Mouse (Mus musculus): ENCODE results near the gene Xylt1. TPM values are rescaled to one million over a fixed set of nuclear protein-coding genes. Genes with fewer than 3 reads are reported as not detected.

Gene Xylt1
- polyA plus RNA-seq, 1 experiment from 2014 or later: 3.0 TPM

- Histone ChIP-seq H3K9ac (replicated peaks; ENCODE audit: low read length) (no peak overlapping the region), H3K4me1 (ENCODE audit: control insufficient read depth, insufficient read depth, low read length) (peaks cover 15% of the 10 kb centered on the region), H3K4me3 (replicated peaks; ENCODE audit: low read depth, low read length) (no peak overlapping the region), H3K9me3 (ENCODE audit: control insufficient read depth, low read length) (no peaks in the 10 kb centered on the region), H3K36me3 (ENCODE audit: control insufficient read depth, insufficient read depth, low read length) (no peaks in the 10 kb centered on the region), H3K4me2 (ENCODE audit: low read length) (no peak overlapping the region), H3K27me3 (ENCODE audit: control insufficient read depth, insufficient read depth, low read length) (no peaks in the 10 kb centered on the region), H3K27ac (replicated peaks; ENCODE audit: low read depth, low read length) (no peak overlapping the region)
- ATAC-seq (ENCODE audit: low FRiP score, low TSS enrichment) (no peak), DNase-seq (no peak)
- 86% methylated on average over 2 of the region's 2 CpGs for WGBS
Observed at GRCm38 (mm10) chr7:117614346-117614745, 233.6 kb downstream of the Xylt1 start.

GRCm38 (mm10) chr7:117614851-117615250 is 234.1 kb downstream of the Xylt1 start:
- Histone ChIP-seq H3K9ac (replicated peaks; ENCODE audit: low read length) (no peak overlapping the region), H3K4me2 (ENCODE audit: low read length) (no peak overlapping the region), H3K27me3 (ENCODE audit: control insufficient read depth, insufficient read depth, low read length) (no peaks in the 10 kb centered on the region), H3K4me3 (replicated peaks; ENCODE audit: low read depth, low read length) (no peak overlapping the region), H3K4me1 (ENCODE audit: control insufficient read depth, insufficient read depth, low read length) (peaks cover 15% of the 10 kb centered on the region), H3K9me3 (ENCODE audit: control insufficient read depth, low read length) (no peaks in the 10 kb centered on the region), H3K36me3 (ENCODE audit: control insufficient read depth, insufficient read depth, low read length) (no peaks in the 10 kb centered on the region), H3K27ac (replicated peaks; ENCODE audit: low read depth, low read length) (no peak overlapping the region)
- DNase-seq (no peak), ATAC-seq (ENCODE audit: low FRiP score, low TSS enrichment) (no peak)
- WGBS: 82% methylated on average over 5 of the region's 5 CpGs

DNA sequence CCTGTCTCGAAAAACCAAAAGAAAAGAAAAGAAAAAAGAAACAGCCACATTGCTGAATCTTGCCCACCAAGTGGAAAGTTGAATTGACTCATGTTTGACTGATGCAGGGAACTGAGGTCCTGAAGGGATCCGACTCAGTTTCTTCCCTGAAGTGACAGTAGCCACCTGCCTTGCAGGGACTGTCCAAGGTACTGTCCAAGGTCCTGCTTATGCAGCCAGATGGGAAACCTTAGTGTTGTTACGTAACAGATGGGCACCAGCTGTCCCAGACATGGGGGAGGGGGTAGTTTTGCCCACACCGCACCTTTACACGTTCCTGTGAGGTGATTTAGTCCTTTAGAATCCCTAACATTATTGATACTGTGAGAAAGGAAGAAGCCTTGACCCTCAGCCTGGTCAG is 235.5 kb downstream of the Xylt1 start:
- WGBS: 79% methylated on average over 5 of the region's 5 CpGs
- Histone ChIP-seq H3K27me3 (ENCODE audit: control insufficient read depth, insufficient read depth, low read length) (no peaks in the 10 kb centered on the region), H3K9ac (replicated peaks; ENCODE audit: low read length) (no peak overlapping the region), H3K4me1 (ENCODE audit: control insufficient read depth, insufficient read depth, low read length) (peaks cover 15% of the 10 kb centered on the region), H3K27ac (replicated peaks; ENCODE audit: low read depth, low read length) (no peak overlapping the region), H3K36me3 (ENCODE audit: control insufficient read depth, insufficient read depth, low read length) (no peaks in the 10 kb centered on the region), H3K4me3 (replicated peaks; ENCODE audit: low read depth, low read length) (no peak overlapping the region), H3K9me3 (ENCODE audit: control insufficient read depth, low read length) (no peaks in the 10 kb centered on the region), H3K4me2 (ENCODE audit: low read length) (no peak overlapping the region)
- no peak for DNase-seq
- no peak for ATAC-seq (ENCODE audit: low FRiP score, low TSS enrichment)

GRCm38 (mm10) chr7:117618715-117619150 is 238.0 kb downstream of the Xylt1 start:
- WGBS: 14% methylated on average over 4 of the region's 4 CpGs
- peak; percentile 27 for DNase-seq
- no peak; the same call in 1 of the 2 replicates for ATAC-seq (ENCODE audit: low FRiP score, low TSS enrichment)
- Histone ChIP-seq H3K9me3 (ENCODE audit: control insufficient read depth, low read length) (no peaks in the 10 kb centered on the region), H3K4me1 (ENCODE audit: control insufficient read depth, insufficient read depth, low read length) (peaks cover 15% of the 10 kb centered on the region), H3K36me3 (ENCODE audit: control insufficient read depth, insufficient read depth, low read length) (no peaks in the 10 kb centered on the region), H3K4me3 (replicated peaks; ENCODE audit: low read depth, low read length) (no peak overlapping the region), H3K27me3 (ENCODE audit: control insufficient read depth, insufficient read depth, low read length) (no peaks in the 10 kb centered on the region), H3K27ac (replicated peaks; ENCODE audit: low read depth, low read length) (no peak overlapping the region), H3K9ac (replicated peaks; ENCODE audit: low read length) (no peak overlapping the region), H3K4me2 (ENCODE audit: low read length) (no peak overlapping the region)

GRCm38 (mm10) chr7:117621566-117621965 is 240.8 kb downstream of the Xylt1 start:
- ATAC-seq (ENCODE audit: low FRiP score, low TSS enrichment): no peak
- H3K4me3 ChIP-seq (replicated peaks; ENCODE audit: low read depth, low read length): no peak overlapping the region
- DNase-seq: no peak
- WGBS: 89% methylated on average over 4 of the region's 4 CpGs
- H3K9me3 ChIP-seq (ENCODE audit: control insufficient read depth, low read length): no peaks in the 10 kb centered on the region
- peaks cover 15% of the 10 kb centered on the region for H3K4me1 ChIP-seq (ENCODE audit: control insufficient read depth, insufficient read depth, low read length)
- H3K9ac ChIP-seq (replicated peaks; ENCODE audit: low read length): no peak overlapping the region
- no peaks in the 10 kb centered on the region for H3K27me3 ChIP-seq (ENCODE audit: control insufficient read depth, insufficient read depth, low read length)
- no peaks in the 10 kb centered on the region for H3K36me3 ChIP-seq (ENCODE audit: control insufficient read depth, insufficient read depth, low read length)
- no peak overlapping the region for H3K27ac ChIP-seq (replicated peaks; ENCODE audit: low read depth, low read length)
- H3K4me2 ChIP-seq (ENCODE audit: low read length): no peak overlapping the region

GRCm38 (mm10) chr7:117622769-117623168 is 242.0 kb downstream of the Xylt1 start:
- Histone ChIP-seq H3K36me3 (ENCODE audit: control insufficient read depth, insufficient read depth, low read length) (no peaks in the 10 kb centered on the region), H3K4me1 (ENCODE audit: control insufficient read depth, insufficient read depth, low read length) (peaks cover 15% of the 10 kb centered on the region), H3K27ac (replicated peaks; ENCODE audit: low read depth, low read length) (no peak overlapping the region), H3K9me3 (ENCODE audit: control insufficient read depth, low read length) (no peaks in the 10 kb centered on the region), H3K27me3 (ENCODE audit: control insufficient read depth, insufficient read depth, low read length) (no peaks in the 10 kb centered on the region), H3K4me2 (ENCODE audit: low read length) (no peak overlapping the region), H3K9ac (replicated peaks; ENCODE audit: low read length) (no peak overlapping the region), H3K4me3 (replicated peaks; ENCODE audit: low read depth, low read length) (no peak overlapping the region)
- ATAC-seq (ENCODE audit: low FRiP score, low TSS enrichment): no peak
- DNase-seq: peak; percentile 29
- 79% methylated on average over 2 of the region's 2 CpGs for WGBS

GRCm38 (mm10) chr7:117628791-117629190 is 248.0 kb downstream of the Xylt1 start:
- Histone ChIP-seq H3K36me3 (ENCODE audit: control insufficient read depth, insufficient read depth, low read length) (no peaks in the 10 kb centered on the region), H3K9me3 (ENCODE audit: control insufficient read depth, low read length) (no peaks in the 10 kb centered on the region), H3K4me2 (ENCODE audit: low read length) (no peak overlapping the region), H3K4me3 (replicated peaks; ENCODE audit: low read depth, low read length) (no peak overlapping the region), H3K27me3 (ENCODE audit: control insufficient read depth, insufficient read depth, low read length) (no peaks in the 10 kb centered on the region), H3K9ac (replicated peaks; ENCODE audit: low read length) (no peak overlapping the region), H3K4me1 (ENCODE audit: control insufficient read depth, insufficient read depth, low read length) (no peaks in the 10 kb centered on the region), H3K27ac (replicated peaks; ENCODE audit: low read depth, low read length) (no peak overlapping the region)
- 78% methylated on average over 3 of the region's 3 CpGs for WGBS
- no peak for DNase-seq
- ATAC-seq (ENCODE audit: low FRiP score, low TSS enrichment): no peak

- Histone ChIP-seq H3K9ac (replicated peaks; ENCODE audit: low read length) (no peak overlapping the region), H3K4me1 (ENCODE audit: control insufficient read depth, insufficient read depth, low read length) (no peaks in the 10 kb centered on the region), H3K9me3 (ENCODE audit: control insufficient read depth, low read length) (no peaks in the 10 kb centered on the region), H3K27me3 (ENCODE audit: control insufficient read depth, insufficient read depth, low read length) (no peaks in the 10 kb centered on the region), H3K36me3 (ENCODE audit: control insufficient read depth, insufficient read depth, low read length) (no peaks in the 10 kb centered on the region), H3K4me2 (ENCODE audit: low read length) (no peak overlapping the region), H3K4me3 (replicated peaks; ENCODE audit: low read depth, low read length) (no peak overlapping the region), H3K27ac (replicated peaks; ENCODE audit: low read depth, low read length) (no peak overlapping the region)
- peak; percentile 43 for DNase-seq
- WGBS: 58% methylated on average over 5 of the region's 5 CpGs
- ATAC-seq (ENCODE audit: low FRiP score, low TSS enrichment): no peak
Observed at GRCm38 (mm10) chr7:117630657-117631056, 249.9 kb downstream of the Xylt1 start.

DNA sequence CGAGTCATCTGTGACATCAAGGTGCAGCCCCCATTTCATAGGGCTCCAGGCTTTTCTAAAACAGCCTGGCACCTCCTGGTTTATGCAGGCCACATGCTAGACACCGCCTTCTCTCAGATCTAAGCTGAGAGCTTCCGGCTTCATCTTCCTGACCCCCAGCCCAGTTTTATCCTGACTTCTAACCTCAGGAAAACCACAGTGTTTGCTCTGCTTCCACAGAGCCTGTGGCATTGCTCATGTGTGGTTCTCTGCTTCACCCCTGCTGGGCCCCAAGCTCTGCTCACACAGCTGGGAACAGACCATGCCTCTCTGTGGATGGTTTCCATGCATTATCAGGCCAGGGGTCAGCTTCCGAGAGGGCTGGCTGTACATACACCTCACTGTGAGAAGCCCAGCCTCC is 254.8 kb downstream of the Xylt1 start:
- ATAC-seq (ENCODE audit: low FRiP score, low TSS enrichment): no peak
- H3K4me3 ChIP-seq (replicated peaks; ENCODE audit: low read depth, low read length): no peak overlapping the region
- no peaks in the 10 kb centered on the region; the same call in 1 of the 2 replicates for H3K4me1 ChIP-seq (ENCODE audit: control insufficient read depth, insufficient read depth, low read length)
- H3K9me3 ChIP-seq (ENCODE audit: control insufficient read depth, low read length): no peaks in the 10 kb centered on the region
- DNase-seq: no peak
- no peak overlapping the region for H3K27ac ChIP-seq (replicated peaks; ENCODE audit: low read depth, low read length)
- H3K27me3 ChIP-seq (ENCODE audit: control insufficient read depth, insufficient read depth, low read length): no peaks in the 10 kb centered on the region
- no peak overlapping the region for H3K4me2 ChIP-seq (ENCODE audit: low read length)
- no peak overlapping the region for H3K9ac ChIP-seq (replicated peaks; ENCODE audit: low read length)
- WGBS: 74% methylated on average over 4 of the region's 4 CpGs
- H3K36me3 ChIP-seq (ENCODE audit: control insufficient read depth, insufficient read depth, low read length): no peaks in the 10 kb centered on the region

All from midbrain, embryonic 14.5 days (tissue).